Mouse (Mus musculus) MEL (cell line): ENCODE data around the gene Hps4.

Experiments used
- CHD2 ChIP-seq: IDR thresholded peaks from 2 replicates; pipeline ENCODE4 v1.6.1; 2011; ENCODE audit warnings: low read length, improper control_type of control experiment
- CTCF ChIP-seq, 3 experiments: IDR thresholded peaks in 2 of 3; conservative IDR thresholded peaks in 1 of 3; 2 replicates each; pipeline ENCODE4 v1.5.1; 2011 to 2012; ENCODE audit warnings: low read length in 3 of 3, low read depth in 2 of 3, mild to moderate bottlenecking in 2 of 3, improper control_type of control experiment in 1 of 3, inconsistent platforms in 1 of 3, mixed read lengths in 1 of 3, moderate library complexity in 1 of 3; ENCODE audit not compliant: control insufficient read depth in 1 of 3, insufficient read depth in 1 of 3, poor library complexity in 1 of 3, severe bottlenecking in 1 of 3
- EP300 ChIP-seq, 2 experiments: IDR thresholded peaks; 2 replicates each; pipeline ENCODE4 v1.6.1; 2011; ENCODE audit warnings: improper control_type of control experiment in 2 of 2, low read length in 2 of 2, low read depth in 1 of 2, mild to moderate bottlenecking in 1 of 2
- JUND ChIP-seq: IDR thresholded peaks from 2 replicates; pipeline ENCODE4 v1.6.1; 2011; ENCODE audit warnings: low read depth, mild to moderate bottlenecking, improper control_type of control experiment, low read length
- NELFE ChIP-seq: IDR thresholded peaks from 2 replicates; pipeline ENCODE4 v1.6.1; 2011; ENCODE audit warnings: low read depth, low read length, improper control_type of control experiment
- TAL1 ChIP-seq: IDR thresholded peaks from 2 replicates; pipeline ENCODE4 v1.6.1; 2012; ENCODE audit warnings: mild to moderate bottlenecking, inconsistent platforms, low read length, moderate library complexity, mixed read lengths
- ZMIZ1 ChIP-seq: IDR thresholded peaks from 2 replicates; pipeline ENCODE4 v1.6.1; 2012; ENCODE audit warnings: low read depth, mild to moderate bottlenecking, inconsistent platforms, low read length, improper control_type of control experiment, moderate library complexity

GRCm38 (mm10) chr5:112321376-112321775, 21.5 kb upstream of the Hps4 start:
- TF ChIP-seq NELFE (no peak), JUND (no peak), CTCF (IDR thresholded peaks at IDR 0.05 in 2 of 3, conservative IDR thresholded peaks at IDR 0.05 in 1 of 3; ENCODE audit: control insufficient read depth in 1 of 3, insufficient read depth in 1 of 3, low read depth in 2 of 3, low read length in 3 of 3, poor library complexity in 1 of 3, severe bottlenecking in 1 of 3) (no peak), EP300 (IDR thresholded peaks at IDR 0.05; ENCODE audit: low read depth in 1 of 2, low read length in 2 of 2) (no peak), CHD2 (no peak), ZMIZ1 (no peak), TAL1 (no peak)
